Mouse (Mus musculus): ENCODE measurements around the gene Nt5dc2.

The Nt5dc2 gene

DNA sequence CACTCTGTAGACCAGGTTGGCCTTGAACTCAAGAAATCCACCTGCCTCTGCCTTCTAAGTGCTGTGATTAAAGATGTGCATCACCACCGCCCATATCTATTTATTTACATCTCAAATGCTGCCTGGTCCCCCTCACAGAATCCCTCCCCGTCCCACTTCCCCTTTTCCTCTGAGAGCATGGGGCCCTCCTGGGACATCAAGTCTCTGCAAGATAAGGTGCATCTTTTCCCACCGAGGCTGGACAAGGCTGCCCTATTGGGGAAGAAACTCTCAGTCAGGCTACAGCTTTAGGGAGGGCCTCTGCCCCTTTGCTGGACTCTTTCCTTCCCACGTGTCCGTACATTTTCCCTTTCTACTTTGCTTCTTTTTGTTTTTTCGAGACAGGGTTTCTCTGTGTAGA, 38.7 kb downstream of the Nt5dc2 start:
- DNase-seq, result no peak

DNA sequence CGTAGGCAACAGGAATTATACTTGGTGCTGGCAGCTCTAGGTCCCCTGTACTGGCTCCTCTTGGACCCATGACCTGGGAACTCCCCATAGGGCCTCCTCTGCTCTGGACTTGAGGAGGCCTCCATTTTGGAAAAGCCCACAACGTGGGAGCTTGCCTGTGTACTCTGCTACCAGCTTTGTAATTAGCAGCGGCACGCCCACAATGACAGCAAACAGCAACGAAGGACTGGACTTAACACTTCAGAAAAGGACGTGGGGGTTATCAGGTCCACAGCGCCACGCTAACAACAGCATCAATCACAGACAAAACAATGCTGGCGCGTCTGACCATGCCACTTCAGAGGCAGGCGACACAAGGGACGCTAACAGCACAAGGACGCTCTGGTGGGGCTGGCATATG, 40.1 kb downstream of the Nt5dc2 start:
- no peak for DNase-seq

DNA sequence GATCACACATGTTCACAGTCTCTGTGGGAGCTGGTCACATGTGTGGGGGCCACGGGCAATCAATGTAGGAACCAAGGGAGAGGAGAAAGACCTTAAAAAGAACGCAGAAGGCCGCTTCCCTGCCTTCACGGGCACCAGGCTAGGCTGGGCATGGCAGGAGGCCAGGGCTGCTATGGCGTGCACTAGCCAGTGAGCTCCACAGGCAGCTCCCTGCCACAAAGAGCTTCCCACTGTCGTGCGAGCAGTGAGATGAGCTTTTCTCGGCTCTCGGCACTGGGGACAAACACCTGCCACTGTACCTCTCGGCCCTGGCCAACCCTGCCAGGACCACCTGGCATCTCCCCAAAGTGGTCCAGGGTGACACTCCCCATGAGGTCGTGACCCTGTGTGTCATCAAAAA, 40.5 kb downstream of the Nt5dc2 start:
- DNase-seq, result no peak

DNA sequence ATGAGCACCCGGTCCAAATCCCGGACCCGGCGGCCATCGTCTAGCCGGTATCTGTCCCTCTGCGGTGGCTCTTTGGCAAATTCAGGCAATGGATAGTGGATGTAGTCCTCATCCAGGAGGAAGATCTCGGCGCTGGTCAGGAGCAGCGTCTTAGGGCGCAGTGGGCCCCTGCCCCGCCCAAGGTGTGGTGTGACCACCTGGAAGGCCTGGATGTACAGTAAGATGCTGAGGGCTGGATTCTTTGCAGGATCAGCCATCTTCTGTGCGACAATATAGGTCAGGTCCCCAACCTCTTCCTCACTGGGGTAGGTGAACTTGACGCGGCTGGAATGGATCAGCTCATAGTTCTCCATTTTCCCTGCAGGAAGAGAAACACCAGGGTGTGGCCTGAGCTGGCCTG, 41.0 kb downstream of the Nt5dc2 start:
- no peak for DNase-seq

DNA sequence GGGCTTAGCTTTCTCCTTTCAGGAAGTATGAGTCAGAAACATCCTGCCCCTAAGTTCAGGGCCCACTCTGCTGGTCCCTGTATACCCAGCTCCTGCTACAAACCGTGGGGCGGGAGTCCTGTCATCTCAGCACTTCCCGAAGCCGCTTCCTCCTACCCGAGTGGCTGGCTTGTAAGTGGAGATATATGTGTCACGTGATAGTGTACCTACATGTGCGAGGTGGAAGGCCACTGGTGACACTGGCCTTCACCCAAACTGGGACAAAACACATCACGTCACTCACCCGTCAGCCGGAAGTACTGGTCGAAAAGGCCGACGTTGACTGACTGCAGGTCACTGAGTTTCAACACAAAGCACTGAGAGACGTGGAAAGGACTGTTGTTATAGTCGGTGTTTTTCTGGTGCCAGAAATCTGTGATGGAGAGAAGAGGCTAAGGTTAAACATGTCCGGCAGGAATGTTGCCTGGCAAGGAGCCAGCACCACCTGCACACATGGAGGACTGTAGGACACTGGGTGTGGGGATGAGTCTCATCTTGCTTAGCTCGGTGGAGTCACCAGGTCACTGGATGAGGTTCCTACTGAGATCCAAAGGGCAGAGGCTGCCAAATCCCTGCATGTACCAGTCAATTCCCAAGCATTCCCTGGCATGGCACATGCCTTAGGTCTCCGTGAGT, 42.1 kb downstream of the Nt5dc2 start:
- DNase-seq, result no peak

DNA sequence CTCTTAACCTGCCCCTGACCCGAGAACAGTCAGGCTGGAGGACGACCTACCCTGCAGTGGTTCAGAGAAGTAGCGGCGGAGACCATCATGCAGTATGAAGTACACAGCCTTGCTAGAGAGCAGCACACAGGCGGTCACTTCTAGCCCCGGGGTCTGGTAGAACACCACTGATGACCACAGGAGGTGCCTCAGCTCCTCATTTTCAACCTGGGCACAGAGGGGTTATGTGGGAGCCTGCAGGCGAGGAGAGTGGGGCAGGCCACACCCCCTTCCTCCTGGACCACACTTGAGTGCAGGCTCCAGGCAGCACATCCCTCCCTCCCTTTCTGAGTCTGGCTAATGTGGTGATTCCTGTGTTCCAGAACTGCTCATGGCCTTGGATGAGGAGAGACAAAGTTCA, 42.7 kb downstream of the Nt5dc2 start:
- DNase-seq, result no peak

DNA sequence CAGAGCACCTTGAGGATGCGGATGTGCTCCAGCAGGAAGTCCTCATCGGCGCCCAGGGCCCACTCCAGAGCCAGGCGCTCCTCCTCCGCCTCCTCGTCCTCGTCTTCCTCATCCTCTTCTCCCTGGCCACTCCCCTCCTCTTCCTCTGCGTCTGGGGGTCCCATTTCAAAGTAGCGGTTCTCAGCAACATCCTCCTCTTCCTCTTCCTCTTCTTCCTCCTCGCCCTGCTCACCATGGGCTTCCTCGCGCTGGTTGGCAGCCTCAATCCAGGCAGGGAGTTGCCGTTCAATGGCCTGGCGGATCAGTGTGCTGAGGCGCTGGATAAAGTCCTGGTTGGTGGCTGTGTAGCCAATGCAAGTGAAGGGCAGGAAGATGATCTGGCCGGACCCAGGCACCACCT, 46.4 kb downstream of the Nt5dc2 start:
- DNase-seq, result no peak

DNA sequence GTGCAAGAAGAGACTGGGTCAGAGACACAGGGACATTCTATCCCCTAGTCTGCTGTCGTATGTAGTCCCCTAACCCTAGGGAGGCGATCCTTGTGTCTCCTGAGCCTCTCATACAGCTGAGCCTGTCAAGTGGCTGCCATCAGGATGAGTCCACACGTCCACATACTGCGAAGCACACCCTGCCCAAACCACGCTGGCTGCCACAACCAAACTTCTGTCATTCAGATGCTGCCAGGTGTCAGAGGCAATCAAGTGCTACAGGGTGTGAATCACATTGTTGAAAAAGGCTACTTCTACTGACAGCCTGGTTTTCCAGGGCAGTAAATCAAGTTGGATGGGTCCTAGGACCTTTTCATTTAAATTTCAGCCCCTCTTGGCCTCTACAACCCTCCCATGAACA, 46.9 kb downstream of the Nt5dc2 start:
- no peak for DNase-seq

DNA sequence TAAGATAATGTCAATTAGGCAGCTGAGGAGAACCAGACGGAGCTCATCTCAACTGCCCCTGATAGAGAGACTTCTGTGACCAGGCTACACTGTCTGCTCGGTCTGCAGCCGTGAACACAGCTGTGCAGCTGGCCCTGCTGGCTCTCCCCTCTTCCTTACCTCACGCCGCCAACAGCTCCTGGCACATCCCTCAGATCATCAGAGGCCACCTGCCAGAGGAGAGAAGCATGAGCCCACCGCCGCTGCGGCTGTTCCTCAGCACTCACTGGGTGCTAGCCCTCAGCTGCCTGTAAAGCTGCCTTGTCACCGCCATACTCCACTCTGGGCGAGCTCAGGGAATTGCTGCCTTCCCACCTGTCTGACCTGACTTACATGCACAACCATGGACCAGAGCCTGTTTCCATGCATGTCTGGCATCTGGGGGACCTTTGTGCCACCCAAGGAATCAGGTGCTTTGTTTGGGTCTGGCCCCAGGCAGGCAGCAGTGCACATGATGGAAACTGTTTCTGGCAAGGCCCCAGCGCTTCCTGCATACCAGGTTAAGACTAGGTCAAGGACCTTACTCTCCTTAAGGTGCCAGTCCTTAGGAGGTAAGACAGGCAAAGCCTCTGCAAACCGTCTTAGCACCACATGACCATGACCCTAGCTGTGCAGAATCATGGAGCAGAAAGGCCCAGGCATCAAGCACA, 49.0 kb downstream of the Nt5dc2 start:
- no peak for DNase-seq

DNA sequence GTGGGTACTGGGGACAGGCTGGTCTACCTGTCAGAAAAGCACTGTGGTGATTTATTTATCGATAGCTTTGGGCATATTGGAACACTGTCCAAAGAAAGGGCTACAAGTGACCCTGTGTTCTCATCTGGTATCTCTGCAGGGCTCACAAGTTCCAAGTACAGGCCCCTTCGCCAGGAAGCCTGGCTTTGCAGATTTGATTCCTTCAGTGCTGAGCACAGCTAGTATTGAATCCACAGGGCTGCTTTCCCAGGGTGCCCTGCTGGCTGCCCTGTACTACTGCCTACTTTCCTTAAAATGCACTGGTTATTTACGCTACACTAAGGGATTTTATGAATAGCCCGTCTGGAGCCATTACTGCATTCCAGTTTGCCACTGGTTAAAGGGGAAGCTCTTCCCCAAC, 50.7 kb downstream of the Nt5dc2 start:
- DNase-seq, result no peak

DNA sequence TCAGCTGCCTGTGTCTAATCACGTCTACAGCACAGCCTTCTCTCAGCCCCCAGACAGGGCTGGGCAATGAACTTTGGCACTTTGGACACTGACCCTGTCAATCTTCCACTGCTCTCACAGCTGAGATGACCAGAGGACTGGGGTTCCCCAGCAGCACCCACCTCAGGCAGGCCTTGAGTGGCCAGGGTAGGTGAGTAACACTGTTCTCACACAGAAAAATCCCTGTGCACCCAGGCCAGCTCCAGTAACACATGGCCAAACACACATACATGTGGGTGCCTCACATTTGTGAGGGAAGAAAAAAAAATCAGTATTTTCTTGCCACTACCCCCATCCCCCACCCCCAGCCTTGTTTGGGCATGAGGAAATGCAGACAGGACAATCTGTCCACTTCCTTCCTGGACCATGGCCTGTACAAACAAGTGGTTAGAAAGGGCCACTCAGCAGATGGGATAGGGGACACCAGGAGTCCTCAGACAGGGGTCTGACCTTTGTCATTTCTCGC, 52.0 kb downstream of the Nt5dc2 start:
- DNase-seq, result no peak

DNA sequence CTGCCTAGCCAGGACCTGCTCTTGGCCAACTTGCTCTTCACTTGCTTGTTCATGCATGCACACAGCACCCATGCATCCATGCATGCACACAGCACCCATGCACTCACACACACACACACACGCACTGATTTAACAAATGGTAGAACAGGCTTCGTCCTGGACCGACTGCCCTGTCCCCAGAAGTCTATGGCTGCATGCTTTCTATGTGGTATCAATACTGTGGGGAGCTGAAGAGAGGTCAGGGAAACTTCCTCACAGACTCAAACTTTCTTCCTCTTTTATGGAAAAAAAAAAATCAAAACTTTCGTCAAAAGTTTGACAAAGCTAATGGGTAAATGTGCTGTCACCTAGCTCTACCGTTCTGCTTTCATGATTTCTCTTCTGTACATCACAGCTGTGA, 52.7 kb downstream of the Nt5dc2 start:
- no peak for DNase-seq

DNA sequence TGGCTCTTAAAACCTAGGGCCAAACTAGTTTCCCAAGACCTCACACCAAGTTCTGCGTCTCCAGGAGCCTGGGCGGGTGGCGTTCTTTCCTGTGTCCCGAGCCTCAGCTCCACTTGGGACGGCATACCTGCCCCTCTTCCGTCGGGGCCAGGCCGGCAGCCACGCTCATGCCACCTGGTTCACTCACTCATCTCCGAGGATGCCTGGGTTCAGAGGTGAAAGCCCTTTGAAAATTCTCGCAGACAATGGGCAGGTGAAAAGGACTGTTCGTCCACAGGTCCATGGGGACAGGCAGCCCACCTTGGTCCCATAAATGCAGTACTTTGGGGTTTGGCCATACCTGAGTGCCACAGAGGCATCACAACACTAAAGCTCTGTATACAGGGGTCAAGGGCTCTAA, 53.3 kb downstream of the Nt5dc2 start:
- no peak for DNase-seq

DNA sequence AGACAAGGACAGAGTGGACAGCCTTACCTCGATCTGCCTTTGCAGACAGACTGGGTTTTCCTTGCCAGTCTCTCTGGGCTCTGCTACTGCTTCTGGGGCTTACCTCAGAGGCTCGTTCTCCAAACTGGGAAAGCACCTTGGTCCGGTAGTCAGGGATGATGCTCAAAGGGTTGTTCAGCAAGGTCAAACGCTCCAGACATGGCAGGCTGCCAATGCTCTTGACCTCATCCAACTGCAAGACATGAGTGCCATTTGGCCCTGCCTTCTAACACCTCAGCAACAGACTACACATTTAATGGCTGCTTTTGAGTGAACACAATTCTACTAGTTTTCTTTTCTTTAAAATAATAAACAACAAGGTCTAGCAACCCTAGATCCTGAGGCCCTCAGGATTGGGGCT, 55.8 kb downstream of the Nt5dc2 start:
- DNase-seq, result no peak
